Comparison of ENCODE assay signal across 21 mouse cellular contexts in the genomic region with DNA sequence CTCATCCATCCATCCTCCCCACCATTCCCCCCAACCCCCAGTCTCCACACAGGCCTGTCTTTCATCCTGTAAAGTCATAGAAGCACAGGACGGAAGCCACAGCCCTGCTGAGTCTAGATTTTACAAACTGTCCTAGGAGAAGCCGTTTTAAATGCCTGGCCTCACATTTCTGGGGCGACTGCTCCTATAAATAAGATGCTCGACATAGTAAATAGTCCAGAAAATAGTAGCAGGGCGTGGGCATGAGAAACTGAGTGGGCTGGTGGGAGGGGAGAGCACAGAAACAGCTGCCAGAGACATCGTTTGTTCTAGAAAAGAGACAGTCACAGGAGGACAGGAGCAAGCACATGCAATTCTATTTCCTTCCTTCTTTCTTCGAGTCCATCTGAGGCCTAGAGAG.
"Had no signal": no experiment of that assay in that cellular context is flagged by ENCODE, and none has a peak within 500 bp of the region (broad histone marks: within the 10 kb centered on the region; RNA-seq: fewer than 3 reads in every experiment).

No protein-coding gene starts in this region.

- H3K4me1 ChIP-seq: intestine, embryonic 15.5 days; kidney, embryonic 15.5 days; midbrain, embryonic 12.5 days had no signal

- H3K27me3 ChIP-seq: limb, embryonic 15.5 days had no signal

- H3K9me3 ChIP-seq: intestine, embryonic 15.5 days; kidney, embryonic 15.5 days; limb, embryonic 12.5 days; limb, embryonic 15.5 days; midbrain, embryonic 12.5 days; midbrain, embryonic 15.5 days; neural tube, embryonic 13.5 days had no signal

- H3K27ac ChIP-seq: intestine, embryonic 15.5 days; kidney, embryonic 15.5 days; left cerebral cortex, adult 2 months; limb, embryonic 12.5 days; limb, embryonic 15.5 days; liver, embryonic 14.5 days; macrophage; midbrain, embryonic 12.5 days; midbrain, embryonic 15.5 days; neural tube, embryonic 13.5 days; stomach, postnatal 0 days had no signal

- H3K4me3 ChIP-seq: intestine, embryonic 15.5 days; kidney, embryonic 15.5 days; left cerebral cortex, adult 2 months; limb, embryonic 12.5 days; limb, embryonic 15.5 days; midbrain, embryonic 12.5 days; midbrain, embryonic 15.5 days; neural tube, embryonic 13.5 days had no signal

- ATAC-seq: intestine, embryonic 15.5 days; liver, postnatal 0 days; lung, postnatal 0 days; midbrain, embryonic 15.5 days had no signal

- H3K36me3 ChIP-seq: intestine, embryonic 15.5 days; kidney, embryonic 15.5 days; limb, embryonic 12.5 days; limb, embryonic 15.5 days; midbrain, embryonic 12.5 days; midbrain, embryonic 15.5 days; neural tube, embryonic 13.5 days had no signal

- DNase-seq: kidney, adult 11 months; kidney, adult 8-10 months; kidney, postnatal 10 days; kidney, postnatal 36 days; liver, postnatal 0 days; lung, embryonic 14.5 days; thymus, adult 2 months; thymus, postnatal 14 days; thymus, postnatal 4 days had no signal
